Mouse (Mus musculus): ENCODE measurements around the gene Olfr878.

DNA sequence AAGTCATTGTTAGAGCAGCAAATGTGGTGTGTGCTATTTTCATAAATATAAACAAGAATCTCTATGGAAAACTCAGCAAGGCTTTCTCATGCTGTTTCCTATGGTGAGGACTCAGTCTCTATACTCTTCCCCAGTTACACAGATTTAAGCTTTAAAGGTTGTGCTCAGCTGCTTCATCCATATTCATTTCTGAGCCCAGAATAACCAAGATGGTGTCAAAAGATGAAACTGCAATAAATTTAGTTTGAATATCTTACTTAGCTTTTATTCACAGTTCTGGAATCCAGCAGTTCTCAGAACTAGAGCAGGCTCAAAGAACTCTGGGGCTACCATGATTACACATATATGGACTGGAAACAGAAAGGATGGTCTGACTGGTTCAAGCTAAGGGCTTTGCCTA is 16.5 kb downstream of the Olfr878 start:
- TF ChIP-seq CTCF (IDR thresholded peaks at IDR 0.05; ENCODE audit: extremely low read depth, insufficient read depth, insufficient read length, insufficient replicate concordance) (no peak), POLR2A (IDR thresholded peaks at IDR 0.05; ENCODE audit: low read depth, low read length) (no peak)

Measured in spleen, adult 2 months (tissue).